Mouse (Mus musculus) lung, adult 18-20 months (tissue): Measurements from ENCODE around the gene Ccne1.

Experiments
- DNase-seq, 2 experiments: peaks; one replicate each; pipeline ENCODE4 v3.0.0; 2022; ENCODE audit warnings: mixed read lengths in 2 of 2

The Ccne1 gene

DNA sequence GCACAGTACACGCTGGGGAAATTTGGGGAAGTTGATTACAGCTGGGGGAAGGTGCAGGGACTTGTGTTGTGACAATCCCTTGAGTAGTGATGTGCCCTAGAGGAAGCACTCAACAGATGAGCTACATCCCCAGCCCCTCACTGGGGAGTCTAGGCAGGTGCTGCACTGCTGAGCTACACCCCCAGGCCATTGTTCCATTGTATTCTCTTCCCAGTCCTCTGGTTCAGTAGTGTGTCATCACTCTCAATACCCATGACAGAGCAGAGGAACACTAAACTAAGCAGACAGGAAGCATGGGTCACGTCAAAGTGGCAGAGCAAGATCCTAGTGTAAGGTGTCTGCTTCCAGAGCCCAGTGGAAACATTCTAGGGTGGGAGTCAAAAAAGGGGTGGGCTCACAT lies 14.2 kb downstream of the Ccne1 start:
- DNase-seq, result no peak

DNA sequence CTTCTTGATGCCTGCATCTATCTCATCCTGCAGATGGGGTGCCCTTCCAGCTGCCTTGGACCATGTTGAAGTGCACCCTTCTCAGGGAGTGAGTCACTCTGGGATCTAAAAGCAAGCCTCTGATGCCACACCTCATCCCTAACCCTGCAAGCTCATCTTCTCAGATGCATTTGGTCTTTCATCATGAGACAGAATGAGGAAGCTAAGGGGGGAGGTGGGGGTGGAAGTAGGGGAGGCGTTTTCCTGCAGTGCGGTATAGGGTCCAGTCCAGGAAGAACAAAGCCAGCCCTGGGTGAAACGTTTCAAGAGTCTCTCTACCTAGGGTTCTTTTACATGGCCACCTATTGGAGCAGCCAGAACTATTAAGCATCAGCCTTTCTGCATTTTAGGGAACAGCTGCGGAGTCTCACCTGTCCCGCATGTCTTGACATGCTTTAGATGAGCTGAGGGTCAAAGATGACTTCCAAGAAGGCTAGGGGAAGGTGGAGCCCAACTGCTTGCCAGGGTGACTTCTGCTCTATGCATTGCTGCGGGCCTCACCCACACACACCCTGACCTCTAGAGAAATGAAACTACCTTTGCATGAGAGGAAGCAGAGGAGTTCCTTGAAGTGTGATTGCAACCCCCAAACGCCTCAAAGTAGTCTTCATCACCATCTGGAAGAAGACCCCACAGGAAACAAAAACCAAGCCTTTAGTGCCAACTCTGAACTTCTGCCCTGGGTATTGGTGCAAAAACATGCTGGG lies 17.2 kb downstream of the Ccne1 start:
- DNase-seq, result no peak

DNA sequence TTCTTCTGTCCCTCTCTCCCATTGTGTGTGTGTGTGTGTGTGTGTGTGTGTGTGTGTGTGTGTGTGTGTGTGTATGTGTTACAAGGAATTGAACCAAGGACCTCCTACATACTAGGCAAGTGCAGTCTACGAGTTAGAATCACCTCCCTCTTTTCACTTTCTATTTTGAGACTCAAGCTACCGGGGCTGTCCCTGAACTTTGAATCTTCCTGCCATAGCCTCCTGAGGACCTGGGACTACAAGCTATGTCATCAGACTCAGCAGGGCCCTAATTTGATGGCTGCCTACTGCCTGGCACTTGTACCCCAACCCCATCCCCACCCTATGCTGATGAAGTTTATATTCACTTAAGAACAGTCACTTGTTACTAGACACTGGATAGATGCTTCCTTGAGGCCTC lies 18.9 kb downstream of the Ccne1 start:
- DNase-seq, result no peak

DNA sequence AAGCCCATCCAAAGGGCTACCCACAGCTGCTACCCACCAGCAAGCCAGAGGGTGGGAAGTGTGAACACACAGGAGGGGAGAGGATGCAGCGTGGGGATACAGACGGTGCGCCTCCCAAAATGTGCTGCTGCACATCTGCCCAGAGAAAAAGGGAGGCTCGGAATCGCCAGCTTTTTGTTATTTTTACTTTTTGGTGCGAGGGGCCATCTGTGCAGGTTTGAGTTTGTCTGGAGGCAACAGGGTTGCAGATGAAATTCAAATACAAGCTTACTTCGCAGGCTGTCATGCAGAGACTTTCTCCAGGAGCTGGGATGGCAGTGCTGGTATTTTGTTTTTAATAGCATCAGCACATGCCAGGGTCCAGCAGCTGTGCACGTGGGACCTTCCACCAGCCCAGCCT lies 19.5 kb downstream of the Ccne1 start:
- DNase-seq, result no peak

DNA sequence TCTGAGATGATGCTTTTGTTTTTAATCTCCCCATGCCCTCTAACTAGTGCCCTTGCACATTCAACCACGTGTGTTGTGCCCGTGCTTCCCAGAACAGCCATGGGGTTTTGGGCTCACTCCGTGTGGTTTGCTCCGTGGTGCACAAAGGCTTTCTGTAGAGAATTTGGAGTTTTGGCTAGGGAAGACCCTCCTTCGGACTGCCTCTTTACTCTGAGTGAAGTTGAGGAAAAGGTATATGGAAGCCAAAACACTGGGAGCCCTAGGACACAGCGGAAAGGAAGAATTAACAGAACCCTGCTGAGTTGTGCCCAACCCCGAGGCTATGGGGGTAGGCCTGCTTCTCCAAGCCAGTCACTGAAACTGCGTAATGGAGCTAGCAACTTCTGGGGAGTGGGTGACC lies 20.9 kb downstream of the Ccne1 start:
- no peak for DNase-seq

DNA sequence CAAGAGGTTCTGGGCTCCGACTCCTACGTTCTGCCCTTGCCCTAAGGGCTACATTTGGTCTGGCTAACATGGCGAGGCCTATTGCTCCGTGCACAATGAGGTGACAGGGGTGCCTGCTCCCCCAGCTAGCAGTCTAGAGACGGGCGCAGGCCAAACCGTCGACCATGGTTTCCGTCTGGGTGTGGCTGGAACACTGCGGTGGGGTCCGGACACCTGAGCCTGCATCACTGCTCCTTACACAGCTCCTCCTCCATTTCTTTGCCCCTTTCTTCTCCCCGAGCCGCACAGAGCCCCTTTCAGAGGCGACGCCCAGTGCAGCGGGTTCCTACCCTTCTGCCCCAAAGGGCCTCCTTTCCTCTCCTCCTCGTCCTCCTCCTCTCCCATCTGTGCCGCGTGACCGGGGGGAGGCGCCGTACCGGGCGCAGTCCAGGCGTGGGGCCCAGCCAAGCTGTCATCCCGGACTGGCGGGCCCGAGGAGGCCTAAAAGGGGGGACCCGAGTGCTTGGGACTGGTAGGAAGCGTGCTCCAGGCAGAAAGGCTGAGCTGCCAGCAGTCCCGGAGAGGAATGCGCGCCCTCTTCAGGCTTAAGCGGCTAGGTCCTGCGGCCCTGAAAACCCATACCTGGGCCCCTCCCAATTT lies 21.6 kb downstream of the Ccne1 start:
- peak; percentile 61 to 62 for DNase-seq

DNA sequence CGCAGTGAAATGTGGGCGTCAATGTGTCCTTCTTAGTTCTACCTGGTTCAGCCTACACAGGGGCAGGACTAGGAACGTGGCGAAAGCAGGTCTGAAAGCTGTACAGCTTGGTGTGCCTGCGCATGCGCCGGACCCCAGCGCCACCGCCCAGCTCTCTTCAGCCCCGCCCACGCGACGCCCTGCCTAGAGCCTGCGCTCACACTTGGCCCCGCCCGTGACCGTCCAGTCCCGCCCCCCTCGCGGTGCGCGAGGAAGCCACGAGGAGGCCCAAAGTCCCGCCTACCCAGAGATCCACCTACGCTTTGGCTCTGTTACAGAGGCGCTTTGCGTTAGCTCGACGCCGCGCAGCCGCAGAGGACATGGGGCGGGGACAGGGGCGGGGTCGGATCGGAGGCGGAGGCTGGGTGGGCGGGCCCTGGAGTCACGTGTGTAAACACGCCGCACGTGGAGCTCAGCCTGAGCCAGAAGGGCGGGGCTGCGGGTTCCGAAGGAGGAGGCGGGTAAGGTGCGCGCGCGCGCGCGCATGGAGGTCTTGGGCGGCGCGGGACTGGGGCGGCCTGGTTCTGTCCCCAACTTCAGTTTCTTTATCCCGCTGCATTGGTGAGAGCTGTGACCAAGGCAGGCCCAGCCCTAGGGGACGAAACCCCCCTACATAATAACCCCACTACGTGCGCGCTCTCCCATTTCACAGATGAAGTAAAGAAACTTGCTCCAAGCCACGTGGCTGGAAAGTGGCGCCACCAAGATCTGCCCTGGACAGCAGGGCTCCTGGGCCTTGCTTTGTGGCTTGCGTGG lies 22.4 kb downstream of the Ccne1 start:
- peak; percentile 99 for DNase-seq

DNA sequence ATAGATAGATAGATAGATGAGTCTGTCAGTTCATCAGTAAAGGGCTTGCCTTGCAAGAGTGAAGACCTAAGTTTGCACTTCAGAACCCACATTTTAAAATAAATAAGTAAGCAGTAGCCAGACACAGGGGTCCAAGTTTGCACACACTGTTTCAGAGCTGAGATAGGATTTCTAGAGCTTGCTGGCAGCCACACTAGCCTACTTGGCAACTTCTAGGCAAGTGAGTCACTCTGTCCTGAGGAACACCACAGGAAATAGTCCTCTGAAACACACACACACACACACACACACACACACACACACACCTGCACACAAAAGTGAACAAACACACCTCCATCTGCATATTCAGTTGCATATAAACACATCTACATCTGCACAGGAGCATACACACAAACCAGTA lies 24.4 kb downstream of the Ccne1 start:
- no peak for DNase-seq

GRCm38 (mm10) chr7:38077189-38077588 lies 30.1 kb downstream of the Ccne1 start:
- DNase-seq, result no peak

DNA sequence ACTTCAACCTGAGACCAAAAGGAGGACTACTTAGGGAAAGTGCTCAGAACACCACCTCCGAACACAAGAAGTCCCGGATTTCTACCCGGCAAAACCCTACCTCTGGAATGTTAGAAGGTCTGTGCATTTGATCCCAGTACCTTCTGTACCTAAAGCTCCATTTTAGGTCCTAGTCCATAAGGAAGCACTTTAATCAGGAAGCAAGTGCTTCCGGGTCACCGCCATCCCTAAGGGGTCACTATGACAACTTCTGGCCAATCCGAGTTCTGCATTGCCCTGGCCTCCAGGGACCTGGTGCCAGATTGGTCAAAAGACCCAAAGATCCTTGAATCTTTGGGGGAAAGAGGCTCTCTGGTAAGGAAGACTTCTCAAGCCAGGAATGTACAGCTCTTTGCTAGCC lies 31.8 kb downstream of the Ccne1 start:
- no peak for DNase-seq

DNA sequence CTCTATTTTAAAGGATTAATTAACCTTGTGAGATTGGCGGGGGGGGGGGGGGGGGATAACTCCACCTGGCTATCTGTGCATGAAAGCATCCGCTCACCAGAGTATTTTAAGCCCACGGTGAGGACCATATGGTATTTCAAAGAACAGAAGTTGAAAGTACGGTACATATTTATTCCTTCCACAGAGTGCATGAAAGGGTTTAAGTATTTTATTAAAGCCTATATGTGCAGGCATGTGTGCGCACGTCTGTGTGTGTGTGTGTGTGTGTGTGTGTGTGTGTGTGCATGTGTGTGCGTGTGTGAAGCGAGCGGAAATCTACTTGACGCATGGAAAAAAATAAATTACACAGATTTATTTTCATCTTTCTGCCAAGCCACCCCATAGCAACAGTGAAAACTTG lies 32.4 kb downstream of the Ccne1 start:
- no peak for DNase-seq

DNA sequence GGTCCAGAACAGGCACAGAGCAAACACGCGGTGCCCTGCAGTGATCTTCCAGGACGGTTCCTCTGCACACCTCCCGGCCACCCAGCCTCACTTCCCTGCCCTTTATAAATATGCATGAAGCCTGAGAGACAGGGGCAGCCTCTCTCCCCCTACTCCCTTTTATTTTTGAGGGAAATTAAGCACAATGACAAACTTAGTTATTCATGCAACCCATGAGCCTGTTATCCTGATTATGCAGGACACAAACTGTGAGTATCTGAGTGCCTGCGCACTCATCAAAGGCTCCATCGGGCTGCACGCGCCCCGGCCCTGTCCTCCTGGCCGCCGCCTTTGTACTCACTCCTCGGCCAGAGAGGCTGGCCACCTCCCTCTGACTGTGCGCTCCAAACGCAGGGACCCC lies 32.8 kb downstream of the Ccne1 start:
- no peak for DNase-seq

DNA sequence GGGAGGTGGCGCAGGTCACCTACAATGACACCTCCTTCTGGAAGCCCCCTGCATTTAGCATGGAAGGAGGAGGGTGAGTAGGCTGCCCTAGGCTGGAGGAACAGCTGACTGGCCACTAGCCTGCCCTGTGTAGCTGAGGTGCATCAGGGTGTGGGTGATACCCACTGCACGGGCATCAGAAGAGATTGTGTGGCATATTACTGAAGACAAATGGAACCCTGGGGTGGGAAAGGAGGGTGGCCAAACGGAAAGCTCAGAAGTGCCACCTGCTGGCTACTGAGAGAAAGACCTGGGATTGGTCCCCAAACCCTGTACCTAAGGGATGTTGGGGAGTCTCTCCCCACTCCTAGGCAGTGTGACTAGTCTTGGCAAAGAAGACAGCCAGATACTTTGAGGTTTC lies 33.6 kb downstream of the Ccne1 start:
- DNase-seq, result peak; percentile 24 to 36

DNA sequence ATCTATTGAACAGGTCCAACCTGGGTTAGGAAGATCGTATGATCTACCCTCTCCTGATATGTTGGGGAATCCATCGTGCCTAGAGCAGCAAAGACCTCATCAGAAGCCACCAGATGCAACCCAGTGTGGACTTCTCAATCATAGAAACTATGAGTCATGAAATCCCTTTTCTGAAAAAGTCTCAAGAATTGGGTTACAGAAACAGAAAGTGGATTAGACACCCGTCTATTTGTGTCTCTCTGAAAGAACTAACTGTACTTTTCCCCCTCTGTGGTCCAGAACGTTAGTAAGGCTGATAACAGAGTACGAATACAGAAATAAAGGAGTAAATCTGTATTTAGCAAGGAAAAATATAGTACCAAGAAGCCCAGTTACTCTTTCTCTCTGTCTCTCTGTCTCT lies 36.3 kb downstream of the Ccne1 start:
- DNase-seq, result no peak

DNA sequence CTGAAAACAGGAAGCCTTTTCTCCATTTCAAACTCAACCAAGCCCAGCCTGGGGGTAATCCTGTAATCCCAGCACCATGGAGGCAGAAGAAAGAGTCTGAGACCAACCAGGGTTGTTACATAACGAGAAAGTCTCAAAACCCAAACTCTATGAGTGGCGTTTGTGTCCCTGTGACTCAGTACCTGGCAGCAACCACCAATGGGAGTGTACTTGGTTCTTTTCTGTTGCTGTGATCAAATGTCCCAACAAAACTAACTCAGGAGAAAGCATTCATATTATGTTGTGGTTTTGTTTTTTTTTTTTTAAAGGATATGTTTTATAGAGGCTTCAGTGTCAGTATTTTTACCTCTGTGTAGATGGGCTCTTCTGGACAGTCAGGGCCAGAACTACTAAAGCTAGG lies 36.7 kb downstream of the Ccne1 start:
- peak in 1 of 2 experiments; percentile 20 for DNase-seq

DNA sequence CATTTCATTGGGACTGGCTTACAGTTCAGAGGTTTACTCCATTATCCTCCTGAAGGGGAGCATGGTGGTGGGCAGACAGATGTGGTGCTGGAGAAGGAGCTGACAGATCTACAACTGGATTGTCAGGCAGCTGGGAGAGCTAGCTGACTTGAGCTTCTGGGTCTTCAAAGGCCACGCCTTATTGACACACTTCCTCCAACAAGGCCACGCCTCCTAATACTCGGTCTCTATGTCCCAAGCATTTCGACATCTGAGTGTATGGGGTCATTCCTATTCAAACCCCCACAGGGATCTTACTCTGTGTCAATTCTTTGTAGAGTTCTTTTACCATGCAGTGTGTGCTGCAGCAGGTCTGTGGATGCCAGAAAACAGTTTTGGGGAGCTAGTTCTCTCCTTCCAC lies 42.9 kb downstream of the Ccne1 start:
- DNase-seq, result peak in 1 of 2 experiments; percentile 11

GRCm38 (mm10) chr7:38061060-38061970 lies 46.0 kb downstream of the Ccne1 start:
- DNase-seq, result peak; percentile 75 to 84

- no peak for DNase-seq
These were observed 47.6 kb downstream of the Ccne1 start for GRCm38 (mm10) chr7:38059636-38060330.

GRCm38 (mm10) chr7:38059096-38059495 lies 48.2 kb downstream of the Ccne1 start:
- DNase-seq, result no peak

- DNase-seq, result no peak
These were observed 51.3 kb downstream of the Ccne1 start for GRCm38 (mm10) chr7:38055996-38056395.

DNA sequence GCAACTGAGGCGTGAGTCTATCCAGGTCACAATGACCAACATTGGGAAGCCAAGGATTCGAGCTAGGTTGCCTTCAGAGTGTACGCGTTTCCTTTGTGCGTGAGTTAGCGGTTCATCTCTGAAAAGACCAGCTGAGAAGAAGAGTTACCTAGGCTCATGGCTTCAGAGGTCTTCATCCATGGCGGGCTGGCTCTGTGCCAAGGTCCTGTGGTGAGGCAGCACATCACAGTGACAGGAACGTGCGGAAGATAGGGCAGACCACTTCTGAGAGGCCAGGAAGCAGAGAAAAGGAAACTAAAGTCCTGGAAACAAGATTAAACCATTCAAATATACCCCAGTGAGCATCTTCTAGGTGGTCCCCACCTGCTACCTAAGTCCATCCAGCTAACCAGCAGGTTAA lies 53.1 kb downstream of the Ccne1 start:
- DNase-seq, result no peak
